Mouse (Mus musculus) splenic B cell, adult 2 months (primary cell): ENCODE measurements around the gene Crebl2.
A peak's percentile ranks its signal among the peaks of the same experiment; 100 is the strongest.

Source experiments
- DNase-seq: peaks from one replicate; pipeline ENCODE4 v3.0.0-alpha.2; 2011; ENCODE audit warnings: low read depth, low spot score
- H3K27me3 ChIP-seq: 2 replicates; pipeline ENCODE4 v1.6.1; 2012; ENCODE audit warnings: mild to moderate bottlenecking, low read length, moderate library complexity, mixed read lengths; ENCODE audit not compliant: control insufficient read depth, poor library complexity, insufficient read depth, severe bottlenecking
- H3K36me3 ChIP-seq: 2 replicates; pipeline ENCODE4 v1.6.1; 2012; ENCODE audit warnings: mild to moderate bottlenecking, low read length, moderate library complexity, mixed read lengths; ENCODE audit not compliant: control insufficient read depth, poor library complexity, insufficient read depth, severe bottlenecking

The Crebl2 gene

DNA sequence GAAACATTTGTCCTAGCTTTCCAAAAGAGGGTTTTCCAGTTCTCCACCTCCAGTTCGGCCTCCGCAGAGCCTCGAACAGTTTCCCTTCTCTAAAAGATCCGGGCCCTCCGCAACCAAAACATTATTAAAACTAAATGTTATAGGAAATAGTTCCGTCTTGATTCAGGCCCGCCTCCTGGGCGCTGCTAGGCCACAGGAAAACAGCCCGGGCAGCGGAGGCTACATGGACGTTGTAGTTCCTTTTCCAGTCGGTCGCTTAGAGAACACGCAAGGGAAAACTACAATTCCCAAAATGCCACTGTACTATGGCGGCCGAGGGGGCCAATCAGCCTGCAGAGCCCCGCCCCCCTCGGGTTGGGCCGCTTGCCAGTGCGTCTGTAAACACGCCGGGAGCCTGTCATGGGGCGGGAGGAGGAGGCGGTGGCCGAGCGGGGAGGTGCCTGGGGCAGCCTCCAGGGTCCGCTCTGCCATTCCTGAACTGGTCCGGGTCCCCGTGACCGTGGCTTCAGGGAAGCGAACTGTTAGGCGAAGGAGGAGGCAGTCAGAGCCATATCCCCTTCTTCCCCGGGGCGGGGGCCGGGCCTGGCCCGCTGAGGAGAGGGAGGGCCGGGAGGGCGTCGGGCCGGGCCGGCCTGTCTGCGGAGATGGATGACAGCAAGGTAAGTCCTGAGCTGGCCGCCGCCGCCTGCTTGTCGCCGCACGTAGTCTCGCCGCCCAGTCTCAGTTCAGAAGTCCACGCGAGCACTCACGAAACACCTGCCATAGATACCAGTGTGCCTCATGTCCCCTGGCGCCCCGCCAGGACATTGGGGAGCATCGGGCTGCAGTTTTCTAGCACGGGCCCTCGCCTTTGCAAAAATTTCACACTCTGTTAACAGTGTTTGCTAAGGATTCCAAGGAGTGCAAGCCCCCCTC, at the start of gene Crebl2:
Crebl2 (plus strand) TSS at position 369 of the 915 bp plus-strand sequence.
- DNase-seq, result peak; percentile 98
- Histone ChIP-seq H3K36me3 (no peaks in the 10 kb centered on the region), H3K27me3 (no peaks in the 10 kb centered on the region)

DNA sequence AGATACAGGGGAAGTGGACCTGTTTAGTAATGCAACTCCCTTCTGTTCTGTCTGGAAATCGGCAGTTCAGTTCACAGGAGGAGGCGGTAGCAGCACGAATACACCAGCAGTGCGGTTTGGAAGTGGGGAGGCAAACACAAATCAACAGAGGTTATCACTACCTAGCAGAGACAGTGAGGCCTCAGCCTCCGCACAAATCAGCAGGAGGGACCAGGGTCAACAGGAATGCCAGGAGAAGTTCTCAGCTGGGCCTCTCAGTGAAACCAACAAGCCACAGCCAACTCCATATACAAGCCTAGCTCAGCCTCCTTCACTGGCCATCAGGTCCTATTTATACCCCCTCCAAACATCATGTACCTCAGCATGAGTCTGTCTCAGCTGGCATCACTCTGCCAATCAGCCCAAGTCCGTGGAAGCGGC, 48.5 kb upstream of the Crebl2 start:
- no peak for DNase-seq
- H3K36me3 ChIP-seq, result no peaks in the 10 kb centered on the region
- H3K27me3 ChIP-seq, result no peaks in the 10 kb centered on the region

DNA sequence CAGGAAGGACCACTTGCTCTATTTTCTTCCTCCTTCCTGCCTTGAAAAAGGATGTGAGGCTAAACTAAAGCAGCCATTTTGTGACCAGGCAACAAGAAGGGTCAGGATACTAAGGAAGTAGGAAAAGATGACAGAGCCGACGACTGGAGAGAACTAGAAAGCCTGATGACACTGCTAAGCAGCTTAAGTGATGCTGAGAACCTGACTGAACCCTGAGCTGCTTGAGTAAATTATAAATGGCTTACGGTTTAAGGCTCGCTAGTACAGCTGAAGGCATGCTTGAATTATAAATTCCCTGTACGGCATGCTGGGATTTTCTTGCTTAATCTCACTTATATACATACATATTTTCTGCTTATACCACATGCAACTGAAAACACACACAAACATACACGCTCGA, 47.1 kb upstream of the Crebl2 start:
- DNase-seq, result no peak
- no peaks in the 10 kb centered on the region for H3K36me3 ChIP-seq
- no peaks in the 10 kb centered on the region for H3K27me3 ChIP-seq

DNA sequence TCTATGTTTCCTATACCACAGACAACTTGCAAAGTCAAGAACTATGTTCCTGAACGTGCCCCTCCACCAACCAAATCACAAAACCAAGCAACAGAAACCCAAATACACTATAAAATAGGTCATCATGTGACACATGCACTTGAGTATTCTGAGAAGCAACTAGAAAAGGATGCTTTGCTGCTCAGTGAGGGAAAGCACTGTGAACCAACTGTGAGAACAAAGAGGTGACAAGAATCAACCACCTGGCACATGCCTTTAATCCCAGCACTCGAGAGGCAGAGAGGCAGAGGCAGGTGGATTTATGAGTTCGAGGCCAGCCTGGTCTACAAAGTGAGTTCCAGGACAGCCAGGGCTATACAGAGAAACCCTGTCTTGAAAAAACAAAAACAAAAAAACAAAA, 43.5 kb upstream of the Crebl2 start:
- DNase-seq, result peak; percentile 21
- H3K36me3 ChIP-seq, result no peaks in the 10 kb centered on the region
- no peaks in the 10 kb centered on the region for H3K27me3 ChIP-seq

DNA sequence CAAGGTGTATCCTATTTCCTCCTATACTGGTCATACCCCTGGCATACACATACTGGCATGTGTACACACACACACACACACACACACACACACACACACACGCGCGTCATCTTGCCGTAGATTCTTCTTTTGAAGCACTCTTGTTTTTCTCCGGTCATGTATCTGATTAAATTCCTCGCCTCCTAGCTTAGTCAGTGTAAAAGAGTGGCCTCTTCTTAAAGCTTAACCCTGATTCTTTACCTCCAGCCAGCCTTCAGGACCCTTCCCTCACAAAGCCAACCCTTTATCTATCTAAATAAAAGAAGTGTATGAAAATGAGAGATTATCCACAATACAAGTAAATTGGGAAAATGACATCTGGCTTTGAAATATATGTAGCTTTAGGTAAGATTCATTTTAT, 40.9 kb upstream of the Crebl2 start:
- no peak for DNase-seq
- H3K27me3 ChIP-seq, result no peaks in the 10 kb centered on the region

DNA sequence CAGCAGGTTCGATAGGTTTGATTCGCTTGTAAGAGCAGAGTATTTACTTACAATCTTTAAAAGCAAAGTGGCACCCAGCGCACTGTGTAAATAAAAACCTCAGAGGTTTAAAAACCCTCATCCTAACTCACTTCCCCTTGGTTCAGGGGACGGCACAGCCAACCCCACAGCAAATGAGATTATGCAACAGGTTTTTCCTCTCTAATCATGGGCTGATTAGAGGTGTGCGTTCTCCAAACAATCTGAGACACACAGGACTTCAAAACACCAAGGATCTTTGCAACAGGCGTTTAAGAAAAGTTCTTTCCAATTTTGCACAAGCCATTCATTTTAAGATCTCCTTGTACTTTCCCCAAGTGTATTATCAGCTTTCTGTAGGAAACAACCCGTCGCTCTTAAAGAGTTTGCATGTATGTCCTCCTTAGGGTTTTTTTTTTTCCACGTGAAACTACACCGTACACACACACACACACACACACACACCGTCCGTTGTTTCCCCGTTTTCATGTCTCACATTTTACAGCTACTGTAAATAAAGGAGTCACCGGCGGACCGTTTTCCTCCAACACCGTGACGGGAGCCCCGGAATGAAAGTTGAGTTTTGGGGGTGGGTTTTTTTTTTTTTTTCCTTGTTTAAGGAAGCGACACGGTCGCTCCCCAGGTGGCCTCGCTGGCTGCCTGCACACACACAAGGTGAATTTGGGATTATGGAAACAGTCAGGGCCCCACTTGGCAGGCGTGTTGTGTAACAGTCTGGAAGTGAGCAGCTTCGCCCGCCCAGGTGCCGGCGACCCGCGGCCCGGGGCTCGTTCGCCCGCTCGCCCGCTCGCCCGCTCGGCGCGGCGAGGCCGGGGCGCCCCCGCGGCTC, 38.5 kb upstream of the Crebl2 start:
- DNase-seq, result peak; percentile 70
- Histone ChIP-seq H3K27me3 (no peaks in the 10 kb centered on the region), H3K36me3 (no peaks in the 10 kb centered on the region)

More for the DNA sequence above, 40.9 kb upstream of the Crebl2 start:
- no peaks in the 10 kb centered on the region for H3K36me3 ChIP-seq

DNA sequence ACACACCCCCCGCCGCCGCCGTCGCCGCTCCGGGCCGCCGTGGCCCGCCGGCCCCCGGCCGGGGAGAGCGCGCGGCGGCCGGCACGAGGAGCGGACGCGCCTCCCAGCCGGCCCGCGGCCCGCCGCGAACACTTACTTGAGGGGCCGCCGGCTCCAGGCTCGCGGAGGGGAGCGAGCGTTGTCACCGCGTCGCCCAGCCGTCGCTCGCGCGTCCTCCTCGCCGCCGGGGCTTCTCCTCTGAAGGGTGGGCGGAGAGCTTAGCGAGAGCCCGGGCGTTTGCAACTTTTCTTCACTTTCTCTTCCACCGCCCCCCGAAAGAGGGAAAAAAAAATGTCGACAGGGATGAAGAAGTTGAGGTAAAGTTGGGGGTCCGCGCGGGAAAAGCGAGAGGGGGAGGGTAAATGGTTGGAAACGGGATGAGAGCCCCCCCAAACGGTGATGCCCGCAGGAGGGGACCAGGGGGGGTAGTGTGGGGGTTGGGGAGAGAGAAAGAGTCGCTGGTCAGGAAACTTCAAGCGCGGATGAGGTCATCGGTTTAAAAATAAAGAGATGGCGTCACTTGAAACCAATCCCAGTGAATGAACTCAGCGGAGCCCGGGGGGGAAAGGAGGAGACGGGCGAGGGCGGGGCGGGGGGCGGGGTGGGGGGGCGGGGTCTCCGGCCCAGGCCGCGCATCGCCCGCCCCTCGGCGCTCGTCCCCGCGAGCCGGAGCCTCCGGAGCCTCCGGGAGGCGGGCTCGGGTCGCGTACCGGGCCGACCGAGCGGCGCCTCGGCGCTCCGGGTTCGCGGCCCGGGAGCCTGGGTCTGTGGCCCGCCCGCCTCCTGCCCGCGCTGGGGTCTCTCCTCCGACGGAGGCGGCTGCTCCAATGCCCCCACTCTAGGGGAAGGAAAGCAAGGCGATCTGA, 37.6 kb upstream of the Crebl2 start, which contains the start of gene Dusp16:
Dusp16 (minus strand) TSS at position 485 of the 905 bp plus-strand sequence.
- DNase-seq, result peak; percentile 96
- Histone ChIP-seq H3K36me3 (no peaks in the 10 kb centered on the region), H3K27me3 (no peaks in the 10 kb centered on the region)

DNA sequence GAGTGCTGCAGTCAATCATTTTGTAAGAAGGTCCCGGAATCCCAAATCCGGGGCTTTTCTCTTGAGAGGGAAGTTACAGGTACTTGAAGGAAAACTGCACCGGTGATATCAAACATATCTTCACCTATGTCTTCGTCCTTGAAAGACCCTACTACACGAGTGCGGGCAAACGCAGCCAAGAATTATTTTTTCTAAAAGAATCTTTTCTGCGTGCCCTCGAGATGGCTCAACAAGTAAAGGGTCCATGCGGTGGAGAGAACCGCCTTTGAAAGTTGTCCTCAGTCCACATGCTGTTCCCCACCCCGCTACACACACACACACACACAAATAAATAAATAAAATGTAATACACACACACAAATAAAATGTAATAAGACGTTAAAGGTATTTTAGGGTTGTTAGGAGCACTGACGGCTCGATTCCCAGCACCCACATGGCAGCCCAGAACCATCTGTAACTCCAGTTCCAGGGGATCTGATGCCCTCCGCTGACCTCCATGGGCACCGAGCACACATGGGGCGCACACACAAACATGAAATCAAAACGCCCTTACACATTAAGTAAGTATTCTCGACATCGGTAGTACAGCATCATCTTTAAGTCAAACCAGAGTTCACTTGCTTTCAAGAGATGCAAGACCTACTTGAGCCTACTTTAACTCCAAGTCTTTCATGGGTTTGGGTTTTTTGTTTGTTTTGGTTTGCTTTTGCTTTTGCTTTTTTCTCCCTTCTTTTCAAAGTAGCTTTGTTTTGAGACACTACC, 36.7 kb upstream of the Crebl2 start:
- H3K36me3 ChIP-seq, result no peaks in the 10 kb centered on the region
- peak; percentile 31 for DNase-seq
- no peaks in the 10 kb centered on the region for H3K27me3 ChIP-seq

DNA sequence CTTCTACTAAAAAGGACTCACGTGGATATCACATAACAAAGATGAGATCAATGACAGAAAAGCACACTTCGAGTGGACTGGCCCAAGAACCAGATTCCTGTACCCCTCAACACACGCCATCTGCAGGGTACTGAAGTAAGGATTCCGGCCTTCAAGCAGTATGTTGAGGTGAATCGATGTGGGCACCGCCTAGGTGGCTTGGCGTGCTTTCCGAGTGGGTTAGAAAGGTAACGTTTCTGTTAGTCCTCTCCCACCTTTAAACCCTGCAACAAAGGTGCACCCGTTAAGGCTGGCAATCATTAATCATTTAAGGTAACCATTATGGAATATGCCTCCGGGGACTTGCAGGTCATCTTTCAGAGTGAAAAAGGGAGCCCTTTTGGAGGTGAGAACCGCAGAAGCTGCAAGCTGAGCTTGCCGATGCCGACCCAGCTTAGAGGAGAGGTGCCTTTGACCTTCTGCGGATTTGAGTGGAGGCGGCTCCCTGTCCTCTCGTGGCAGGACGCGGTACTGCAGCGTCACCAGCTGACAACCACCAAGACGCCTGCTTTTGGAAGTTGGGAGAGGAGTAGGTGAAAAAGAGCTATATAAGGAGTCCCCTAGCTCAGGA, 35.9 kb upstream of the Crebl2 start:
- DNase-seq, result peak; percentile 86
- Histone ChIP-seq H3K27me3 (no peaks in the 10 kb centered on the region), H3K36me3 (no peaks in the 10 kb centered on the region)

DNA sequence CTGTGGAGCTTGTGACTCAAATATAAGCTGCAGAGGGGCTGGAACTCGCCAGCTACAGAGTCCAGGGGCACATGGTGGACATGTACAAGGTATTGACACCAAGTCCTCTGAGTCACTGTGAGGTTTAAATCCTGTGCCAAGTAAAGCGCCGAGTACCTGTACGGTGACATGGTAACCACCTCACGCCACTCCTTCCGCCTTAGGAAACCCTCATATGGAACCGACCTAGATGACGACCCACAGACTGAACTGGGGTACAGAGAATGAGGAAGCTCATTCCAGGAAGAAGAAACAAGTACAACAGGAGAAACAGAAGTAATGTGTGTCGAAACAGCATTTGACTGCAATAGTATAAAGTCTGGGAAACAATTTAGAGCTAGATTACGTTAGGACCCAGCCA, 33.7 kb upstream of the Crebl2 start:
- DNase-seq, result peak; percentile 56

DNA sequence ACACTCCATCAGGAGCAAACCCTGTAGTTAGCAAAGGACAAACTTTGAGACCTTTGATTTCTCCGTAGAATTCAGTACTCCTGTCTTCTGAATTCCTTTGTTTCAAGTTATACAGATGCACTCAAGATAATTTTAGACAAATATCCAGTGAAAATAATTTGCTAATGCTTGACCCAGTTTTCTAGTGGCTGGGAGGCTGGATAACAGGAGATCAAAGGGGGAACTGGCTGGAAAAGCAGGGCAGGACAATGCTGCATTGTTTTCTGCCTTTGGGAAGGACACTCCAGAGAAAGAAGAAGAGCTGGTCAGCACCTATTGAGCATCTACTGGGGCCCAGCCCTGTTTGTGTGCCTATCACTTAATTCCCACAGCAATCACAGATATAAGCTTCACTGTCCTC, 28.5 kb upstream of the Crebl2 start:
- H3K36me3 ChIP-seq, result no peaks in the 10 kb centered on the region
- no peak for DNase-seq
- H3K27me3 ChIP-seq, result no peaks in the 10 kb centered on the region

More for the DNA sequence above, 33.7 kb upstream of the Crebl2 start:
- Histone ChIP-seq H3K27me3 (no peaks in the 10 kb centered on the region), H3K36me3 (no peaks in the 10 kb centered on the region)

DNA sequence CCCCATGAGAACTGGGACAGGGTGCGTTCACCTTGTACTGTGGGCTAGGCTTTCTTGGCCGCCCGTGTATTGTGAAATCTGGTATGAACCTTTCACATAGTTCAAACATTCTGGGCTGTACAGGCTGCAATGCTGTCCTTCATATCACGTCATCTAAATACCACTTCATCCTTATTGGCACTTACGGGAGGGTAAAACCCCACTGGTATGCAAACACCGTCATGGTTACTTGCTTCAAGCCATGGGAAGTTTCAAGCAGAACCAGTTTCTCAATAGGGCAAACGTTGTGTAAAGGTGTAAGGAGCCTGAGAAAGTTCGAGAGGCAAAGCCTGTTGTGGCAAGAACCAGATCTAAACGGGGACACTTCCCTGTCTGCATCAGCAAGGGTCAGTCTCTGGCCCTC, 27.3 kb upstream of the Crebl2 start:
- Histone ChIP-seq H3K27me3 (no peaks in the 10 kb centered on the region), H3K36me3 (no peaks in the 10 kb centered on the region)
- peak; percentile 80 for DNase-seq

DNA sequence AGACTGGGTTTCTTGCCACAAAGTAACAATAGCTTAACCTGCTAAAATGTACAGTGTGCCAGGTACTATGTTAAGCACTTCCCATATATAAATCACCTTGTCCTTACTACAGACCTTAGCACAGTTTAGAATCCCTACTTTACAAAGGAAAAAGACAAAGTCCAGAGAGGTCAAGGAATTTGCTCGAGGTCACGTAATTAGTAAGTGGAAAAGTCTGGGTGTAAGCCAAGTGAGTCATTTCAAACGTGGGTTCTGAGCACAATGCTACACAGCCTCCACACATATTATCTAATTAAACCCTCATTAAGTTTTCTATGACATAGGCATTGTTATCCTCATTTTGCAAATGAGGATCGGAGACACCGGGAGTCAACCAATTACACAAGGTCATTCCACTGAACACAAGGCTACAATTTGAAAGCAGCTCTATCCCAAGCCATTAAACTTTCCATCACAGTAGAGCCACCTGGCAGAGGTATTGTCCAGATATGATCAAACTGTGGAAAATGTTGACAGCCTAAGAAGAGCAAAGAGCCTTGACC, 25.1 kb upstream of the Crebl2 start:
- Histone ChIP-seq H3K27me3 (no peaks in the 10 kb centered on the region), H3K36me3 (no peaks in the 10 kb centered on the region)
- no peak for DNase-seq
